Mouse (Mus musculus): ENCODE results near the gene Arhgap44.

DNA sequence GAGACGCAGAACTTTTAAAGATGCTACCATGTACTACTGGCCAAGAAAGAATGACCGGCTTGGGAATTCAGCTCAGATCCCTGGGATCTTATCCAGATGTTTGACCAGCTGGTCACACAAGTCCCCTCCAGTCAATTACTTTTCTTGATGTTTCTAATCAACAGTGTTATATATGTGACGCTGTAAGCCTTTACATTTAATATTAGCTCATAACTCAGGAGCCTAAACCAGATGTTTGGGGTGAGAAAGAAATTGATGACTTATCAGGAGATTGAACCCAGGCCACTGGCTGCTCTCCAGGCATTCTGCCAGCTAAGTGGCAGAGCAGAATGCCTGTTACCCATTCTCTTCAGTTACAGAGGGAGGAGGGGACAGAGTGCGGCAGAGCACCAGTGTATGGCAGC lies 193.8 kb downstream of the Arhgap44 start:
- TF ChIP-seq MYOD1 (IDR thresholded peaks at IDR 0.05; ENCODE audit: control insufficient read depth, insufficient read length, low read depth) (no peak), CTCF (IDR thresholded peaks at IDR 0.05; ENCODE audit: control insufficient read depth, insufficient read depth, insufficient read length) (no peak), CEBPB (IDR thresholded peaks at IDR 0.05; ENCODE audit: low read depth) (no peak), USF1 (IDR thresholded peaks at IDR 0.05; ENCODE audit: low read depth) (no peak), MYOG (IDR thresholded peaks at IDR 0.05; ENCODE audit: control insufficient read depth, extremely low read depth, insufficient read length) (no peak)
